In the genomic region with DNA sequence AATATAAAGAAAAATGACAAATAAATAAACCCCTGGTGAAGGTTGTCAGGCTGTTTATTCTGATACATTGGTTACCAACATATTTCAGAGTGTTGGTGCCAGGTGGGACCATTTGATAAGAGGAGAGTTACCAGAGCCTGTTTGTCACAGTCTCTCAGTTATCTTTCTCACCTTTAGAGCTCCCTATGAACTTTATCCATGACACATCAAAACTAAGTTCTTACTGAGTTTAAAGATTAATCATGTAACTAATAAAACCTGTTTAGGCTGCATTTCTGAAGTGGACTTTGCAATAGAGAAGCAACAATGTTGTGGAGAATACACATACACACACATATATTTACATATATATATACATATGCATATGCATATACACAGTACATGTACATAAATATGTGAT, we compare ENCODE assay signal across 23 mouse cellular contexts.
"Had no signal": no experiment of that assay in that cellular context is flagged by ENCODE, and none has a peak within 500 bp of the region (broad histone marks: within the 10 kb centered on the region; RNA-seq: fewer than 3 reads in every experiment).

No protein-coding gene starts in this region.

- H3K27ac ChIP-seq: gastrocnemius, adult 2 months; heart, embryonic 10.5 days; hindbrain, embryonic 13.5 days; hindbrain, embryonic 15.5 days; hindbrain, postnatal 0 days; layer of hippocampus, adult 2 months; left cerebral cortex, adult 2 months; limb, embryonic 10.5 days; limb, embryonic 12.5 days; liver, embryonic 13.5 days; liver, embryonic 15.5 days had no signal

- H3K4me1 ChIP-seq: heart, embryonic 10.5 days; heart, embryonic 12.5 days; hindbrain, embryonic 13.5 days; hindbrain, embryonic 15.5 days; limb, embryonic 10.5 days; limb, embryonic 12.5 days; liver, embryonic 13.5 days; liver, embryonic 15.5 days had no signal

- H3K4me2 ChIP-seq: heart, embryonic 12.5 days; hindbrain, embryonic 13.5 days; hindbrain, embryonic 15.5 days; limb, embryonic 12.5 days; liver, embryonic 11.5 days; liver, embryonic 13.5 days; liver, embryonic 15.5 days had no signal

- H3K9me3 ChIP-seq: heart, embryonic 10.5 days; heart, embryonic 12.5 days; hindbrain, embryonic 13.5 days; hindbrain, embryonic 15.5 days; limb, embryonic 10.5 days; limb, embryonic 12.5 days; liver, embryonic 13.5 days; liver, embryonic 15.5 days had no signal

- H3K9ac ChIP-seq: heart, embryonic 12.5 days; hindbrain, embryonic 13.5 days; hindbrain, embryonic 15.5 days; limb, embryonic 12.5 days; liver, embryonic 13.5 days; liver, embryonic 15.5 days; liver, postnatal 0 days had no signal

- DNase-seq: gastrocnemius, adult 2 months; gastrocnemius, postnatal 10 days; gastrocnemius, postnatal 25 days; heart, adult 18-20 months; heart, postnatal 14 days; heart, postnatal 36 days; kidney, adult 18-20 months; kidney, postnatal 14 days; kidney, postnatal 4 days; liver; liver, embryonic 13.5 days; liver, postnatal 0 days had no signal

- H3K27me3 ChIP-seq: heart, embryonic 12.5 days; hindbrain, embryonic 13.5 days; hindbrain, embryonic 15.5 days; limb, embryonic 12.5 days; liver, embryonic 13.5 days; liver, embryonic 15.5 days had no signal

- ATAC-seq: hindbrain, postnatal 0 days; liver, postnatal 0 days had no signal

- H3K36me3 ChIP-seq: heart, embryonic 10.5 days; heart, embryonic 12.5 days; hindbrain, embryonic 13.5 days; hindbrain, embryonic 15.5 days; limb, embryonic 10.5 days; limb, embryonic 12.5 days; liver, embryonic 13.5 days; liver, embryonic 15.5 days had no signal

- H3K4me3 ChIP-seq: gastrocnemius, adult 2 months; heart, embryonic 10.5 days; heart, embryonic 12.5 days; hindbrain, embryonic 13.5 days; hindbrain, embryonic 15.5 days; layer of hippocampus, adult 2 months; left cerebral cortex, adult 2 months; limb, embryonic 10.5 days; limb, embryonic 12.5 days; liver, embryonic 13.5 days; liver, embryonic 15.5 days had no signal
